Mouse (Mus musculus) E14TG2a.4 (cell line): ENCODE data around the gene Chchd2.

ENCODE experiments used
- CTCF ChIP-seq: conservative IDR thresholded peaks from 2 replicates; pipeline ENCODE4 v1.5.1; 2014; ENCODE audit warnings: low read length
- NANOG ChIP-seq: IDR thresholded peaks from 2 replicates; pipeline ENCODE4 v1.6.1; 2014; ENCODE audit warnings: borderline replicate concordance, low read length, mixed read lengths

DNA sequence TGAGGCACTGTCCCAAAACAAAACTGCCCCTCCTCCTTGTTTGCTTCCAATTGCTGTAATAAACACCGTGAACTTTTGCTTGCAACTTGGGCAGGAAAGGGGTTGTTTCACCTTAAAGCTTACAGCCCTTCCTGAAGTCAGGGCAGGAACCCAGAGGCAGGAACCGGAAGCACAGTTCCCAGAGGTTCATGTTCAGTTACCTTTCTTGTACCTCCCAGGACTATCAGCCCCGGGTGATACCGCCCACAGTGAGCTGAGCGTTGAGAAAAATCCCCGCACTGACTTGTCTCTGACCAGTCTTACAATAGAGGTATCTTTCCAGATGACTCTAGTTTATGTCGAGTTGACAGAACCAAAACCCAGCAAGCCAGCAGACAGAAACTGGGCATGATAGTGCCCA, 22.3 kb upstream of the Chchd2 start:
- TF ChIP-seq CTCF (no peak), NANOG (no peak)
